Mouse (Mus musculus) kidney, postnatal 0 days (tissue): ENCODE measurements at regions not wholly inside any gene's neighbourhood (a gene's known extent, or its start where the extent isn't known, plus 50 kb on each side); places are given as distances from the start of the nearest gene placed in this dataset.

Experiments
- ATAC-seq: fragments of 200-750 bp; cut with Nextera tagmentation; replicated peaks from 2 replicates; pipeline ENCODE4 v1.8.0; 2017; ENCODE audit warnings: low read depth, moderate number of reproducible peaks, moderate TSS enrichment, moderate library complexity; ENCODE audit not compliant: low FRiP score
- DNase-seq: peaks from one replicate; pipeline ENCODE4 v3.0.0-alpha.2; 2016; ENCODE audit warnings: low spot score
- H3K27ac ChIP-seq: fragments of 300-500 bp; sonication (generic); 2 replicates; pipeline ENCODE4 v1.5.1; 2014; ENCODE audit warnings: mild to moderate bottlenecking
- H3K27me3 ChIP-seq: fragments of 300-500 bp; sonication (generic); 2 replicates; pipeline ENCODE4 v1.6.1; 2014; ENCODE audit warnings: low read length, mixed read lengths; ENCODE audit not compliant: insufficient read depth
- H3K36me3 ChIP-seq: fragments of 300-500 bp; sonication (generic); 2 replicates; pipeline ENCODE4 v1.6.1; 2014; ENCODE audit warnings: low read length, mixed read lengths; ENCODE audit not compliant: insufficient read depth
- H3K4me1 ChIP-seq: fragments of 300-500 bp; sonication (generic); replicated peaks from 2 replicates; pipeline ENCODE4 v1.6.1; 2014; ENCODE audit warnings: antibody characterized with exemption, low read length, mixed read lengths; ENCODE audit not compliant: insufficient read depth
- H3K4me2 ChIP-seq: fragments of 300-500 bp; sonication (generic); 2 replicates; pipeline ENCODE4 v1.6.1; 2014; ENCODE audit warnings: mild to moderate bottlenecking, low read length, moderate library complexity, mixed read lengths
- H3K4me3 ChIP-seq: fragments of 300-500 bp; sonication (generic); replicated peaks from 2 replicates; pipeline ENCODE4 v1.5.1; 2014; ENCODE audit warnings: low read depth, low read length
- H3K9ac ChIP-seq: fragments of 300-500 bp; sonication (generic); 2 replicates; pipeline ENCODE4 v1.6.1; 2014; ENCODE audit warnings: low read depth, low read length
- H3K9me3 ChIP-seq: fragments of 300-500 bp; sonication (generic); replicated peaks from 2 replicates; pipeline ENCODE4 v1.6.1; 2016; ENCODE audit warnings: low read length, inconsistent platforms, mixed read lengths
- CTCF ChIP-seq: IDR thresholded peaks from 2 replicates; pipeline ENCODE4 v1.5.1; 2016; ENCODE audit warnings: antibody characterized with exemption, low read depth, mild to moderate bottlenecking, moderate library complexity
- WGBS: fragments of 180-500 bp; shearing (Covaris S2); extraction: QIAGEN DNeasy Blood & Tissue Kit; methylation state at CpG from one replicate; pipeline ENCODE4 v1.1.7; 2014; 5-methylcytosine and 5-hydroxymethylcytosine counted together

GRCm38 (mm10) chr2:59431867-59432266 lies 52.6 kb upstream of the Dapl1 start:
- no peak for TF ChIP-seq CTCF
- Histone ChIP-seq H3K27ac (no peak overlapping the region), H3K27me3 (no peaks in the 10 kb centered on the region), H3K4me2 (no peak overlapping the region), H3K4me1 (no peaks in the 10 kb centered on the region), H3K36me3 (no peaks in the 10 kb centered on the region), H3K9me3 (no peaks in the 10 kb centered on the region), H3K4me3 (no peak overlapping the region), H3K9ac (no peak overlapping the region)
- peak; percentile 18 for DNase-seq
- WGBS = 45% methylated on average over 7 of the region's 7 CpGs
- no peak for ATAC-seq
